Mouse (Mus musculus) liver, embryonic 11.5 days (tissue): ENCODE results near the gene Hivep2. TPM values are rescaled to one million over a fixed set of nuclear protein-coding genes. Genes with fewer than 3 reads are reported as not detected.

Source experiments
- ATAC-seq: fragments of 200-750 bp; cut with Nextera tagmentation; replicated peaks from 2 replicates; pipeline ENCODE4 v1.8.0; 2017; ENCODE audit warnings: moderate number of reproducible peaks, mild to moderate bottlenecking, moderate TSS enrichment, moderate library complexity; ENCODE audit not compliant: low FRiP score
- DNase-seq: peaks from one replicate; pipeline ENCODE4 v3.0.0-alpha.2; 2017; ENCODE audit warnings: low spot score
- H3K27ac ChIP-seq: fragments of 300-500 bp; sonication (generic); 2 replicates; pipeline ENCODE4 v1.5.1; 2014; ENCODE audit warnings: mild to moderate bottlenecking, low read depth, low read length, control low read depth
- H3K27me3 ChIP-seq: fragments of 300-500 bp; sonication (generic); replicated peaks from 2 replicates; pipeline ENCODE4 v1.6.1; 2014; ENCODE audit warnings: low read length, mixed read lengths; ENCODE audit not compliant: control insufficient read depth, insufficient read depth
- H3K36me3 ChIP-seq: fragments of 300-500 bp; sonication (generic); 2 replicates; pipeline ENCODE4 v1.6.1; 2014; ENCODE audit warnings: mild to moderate bottlenecking, low read length, moderate library complexity, mixed read lengths; ENCODE audit not compliant: control insufficient read depth, insufficient read depth
- H3K4me1 ChIP-seq: fragments of 300-500 bp; sonication (generic); replicated peaks from 2 replicates; pipeline ENCODE4 v1.6.1; 2014; ENCODE audit warnings: low read length, mixed read lengths; ENCODE audit not compliant: control insufficient read depth, insufficient read depth
- H3K4me2 ChIP-seq: fragments of 300-500 bp; sonication (generic); 2 replicates; pipeline ENCODE4 v1.6.1; 2014; ENCODE audit warnings: mild to moderate bottlenecking, control low read depth, moderate library complexity
- H3K4me3 ChIP-seq: fragments of 300-500 bp; sonication (generic); 2 replicates; pipeline ENCODE4 v1.5.1; 2014; ENCODE audit warnings: low read depth, low read length, control low read depth
- H3K9ac ChIP-seq: fragments of 300-500 bp; sonication (generic); 2 replicates; pipeline ENCODE4 v1.6.1; 2014; ENCODE audit warnings: low read depth, low read length, control low read depth
- H3K9me3 ChIP-seq: fragments of 300-500 bp; sonication (generic); 2 replicates; pipeline ENCODE4 v1.6.1; 2016; ENCODE audit warnings: low read length, inconsistent platforms, mixed read lengths; ENCODE audit not compliant: control insufficient read depth
- WGBS: fragments of 180-500 bp; shearing (Covaris S2); extraction: QIAGEN DNeasy Blood & Tissue Kit; methylation state at CpG from one replicate; pipeline ENCODE4 v1.1.7; 2014; 5-methylcytosine and 5-hydroxymethylcytosine counted together
- polyA plus RNA-seq: library from polyadenylated mRNA; unstranded; fragments of >200 nt; fragmentation: Nextera tagmentation; extraction: Ambion mirVana; gene quantifications from 2 replicates; pipeline ENCODE4 v1.2.1, GENCODE M21; 2014

The Hivep2 gene
- polyA plus RNA-seq, 1 experiment from 2014 or later: 2.2 TPM

- Histone ChIP-seq H3K36me3 (no peaks in the 10 kb centered on the region), H3K9me3 (no peaks in the 10 kb centered on the region), H3K27me3 (no peaks in the 10 kb centered on the region), H3K4me1 (no peaks in the 10 kb centered on the region), H3K4me3 (no peak overlapping the region), H3K9ac (no peak overlapping the region), H3K27ac (no peak overlapping the region), H3K4me2 (no peak overlapping the region)
- no peak for DNase-seq
- ATAC-seq: no peak
- WGBS: 71% methylated on average over 3 of the region's 3 CpGs
Observed at GRCm38 (mm10) chr10:14100847-14101246, 135.0 kb downstream of the Hivep2 start.

GRCm38 (mm10) chr10:14101966-14102365 is 136.1 kb downstream of the Hivep2 start:
- no peaks in the 10 kb centered on the region for H3K36me3 ChIP-seq
- no peak overlapping the region for H3K9ac ChIP-seq
- no peak for DNase-seq
- no peak for ATAC-seq
- no peak overlapping the region for H3K4me2 ChIP-seq
- no peaks in the 10 kb centered on the region for H3K9me3 ChIP-seq
- H3K4me3 ChIP-seq: no peak overlapping the region
- 81% methylated on average over 5 of the region's 5 CpGs for WGBS
- H3K27ac ChIP-seq: no peak overlapping the region
- H3K4me1 ChIP-seq: no peaks in the 10 kb centered on the region
- H3K27me3 ChIP-seq: no peaks in the 10 kb centered on the region

GRCm38 (mm10) chr10:14107980-14108671 is 142.3 kb downstream of the Hivep2 start:
- Histone ChIP-seq H3K9ac (no peak overlapping the region), H3K4me3 (no peak overlapping the region), H3K27me3 (no peaks in the 10 kb centered on the region), H3K4me2 (no peak overlapping the region), H3K9me3 (no peaks in the 10 kb centered on the region), H3K4me1 (no peaks in the 10 kb centered on the region), H3K36me3 (no peaks in the 10 kb centered on the region), H3K27ac (no peak overlapping the region)
- DNase-seq (no peak), ATAC-seq (no peak)
- 64% methylated on average over 7 of the region's 7 CpGs for WGBS

GRCm38 (mm10) chr10:14115846-14116245 is 150.0 kb downstream of the Hivep2 start:
- ATAC-seq: no peak

GRCm38 (mm10) chr10:14116978-14117377 is 151.1 kb downstream of the Hivep2 start:
- H3K9ac ChIP-seq: no peak overlapping the region
- WGBS: 64% methylated on average over 5 of the region's 5 CpGs
- H3K4me1 ChIP-seq: no peaks in the 10 kb centered on the region
- ATAC-seq (no peak), DNase-seq (no peak)
- no peaks in the 10 kb centered on the region for H3K9me3 ChIP-seq
- no peaks in the 10 kb centered on the region for H3K36me3 ChIP-seq
- H3K27ac ChIP-seq: no peak overlapping the region
- no peaks in the 10 kb centered on the region for H3K27me3 ChIP-seq
- no peak overlapping the region for H3K4me2 ChIP-seq
- H3K4me3 ChIP-seq: no peak overlapping the region

More at GRCm38 (mm10) chr10:14115846-14116245, 150.0 kb downstream of the Hivep2 start:
- Histone ChIP-seq H3K4me3 (no peak overlapping the region), H3K4me1 (no peaks in the 10 kb centered on the region), H3K27me3 (no peaks in the 10 kb centered on the region), H3K36me3 (no peaks in the 10 kb centered on the region), H3K9me3 (no peaks in the 10 kb centered on the region), H3K4me2 (no peak overlapping the region), H3K27ac (no peak overlapping the region), H3K9ac (no peak overlapping the region)
- WGBS: 58% methylated on average over 4 of the region's 4 CpGs
- DNase-seq: no peak

GRCm38 (mm10) chr10:14119201-14119600 is 153.3 kb downstream of the Hivep2 start:
- Histone ChIP-seq H3K9ac (no peak overlapping the region), H3K27me3 (no peaks in the 10 kb centered on the region), H3K36me3 (no peaks in the 10 kb centered on the region), H3K4me1 (no peaks in the 10 kb centered on the region), H3K27ac (no peak overlapping the region), H3K4me3 (no peak overlapping the region), H3K4me2 (no peak overlapping the region), H3K9me3 (no peaks in the 10 kb centered on the region)
- ATAC-seq (no peak), DNase-seq (no peak)
- 89% methylated on average over 5 of the region's 5 CpGs for WGBS

GRCm38 (mm10) chr10:14120512-14120911 is 154.6 kb downstream of the Hivep2 start:
- Histone ChIP-seq H3K9me3 (no peaks in the 10 kb centered on the region), H3K4me2 (no peak overlapping the region), H3K36me3 (no peaks in the 10 kb centered on the region), H3K9ac (no peak overlapping the region), H3K4me1 (no peaks in the 10 kb centered on the region), H3K27me3 (no peaks in the 10 kb centered on the region), H3K4me3 (no peak overlapping the region), H3K27ac (no peak overlapping the region)
- 83% methylated on average over 3 of the region's 3 CpGs for WGBS
- DNase-seq: no peak
- ATAC-seq: no peak

GRCm38 (mm10) chr10:14127826-14128225 is 162.0 kb downstream of the Hivep2 start:
- DNase-seq: no peak
- H3K9ac ChIP-seq: no peak overlapping the region
- H3K4me3 ChIP-seq: no peak overlapping the region
- no peak overlapping the region for H3K27ac ChIP-seq
- no peaks in the 10 kb centered on the region for H3K27me3 ChIP-seq
- 89% methylated on average over 12 of the region's 12 CpGs for WGBS
- H3K4me2 ChIP-seq: no peak overlapping the region
- no peak for ATAC-seq
- no peaks in the 10 kb centered on the region for H3K36me3 ChIP-seq
- H3K9me3 ChIP-seq: no peaks in the 10 kb centered on the region
- H3K4me1 ChIP-seq: no peaks in the 10 kb centered on the region

- Histone ChIP-seq H3K27me3 (no peaks in the 10 kb centered on the region), H3K4me2 (no peak overlapping the region), H3K4me1 (no peaks in the 10 kb centered on the region), H3K9ac (no peak overlapping the region), H3K36me3 (no peaks in the 10 kb centered on the region), H3K27ac (no peak overlapping the region), H3K4me3 (no peak overlapping the region), H3K9me3 (no peaks in the 10 kb centered on the region)
- DNase-seq (no peak), ATAC-seq (no peak)
- 84% methylated on average over 8 of the region's 8 CpGs for WGBS
Observed at GRCm38 (mm10) chr10:14130270-14130669, 164.4 kb downstream of the Hivep2 start.
